Mouse (Mus musculus): ENCODE measurements around the gene Poglut1. TPM values are rescaled to one million over a fixed set of nuclear protein-coding genes. Genes with fewer than 3 reads are reported as not detected.

The Poglut1 gene
- total RNA-seq, 1 experiment from 2014 or later: 16.6 TPM

DNA sequence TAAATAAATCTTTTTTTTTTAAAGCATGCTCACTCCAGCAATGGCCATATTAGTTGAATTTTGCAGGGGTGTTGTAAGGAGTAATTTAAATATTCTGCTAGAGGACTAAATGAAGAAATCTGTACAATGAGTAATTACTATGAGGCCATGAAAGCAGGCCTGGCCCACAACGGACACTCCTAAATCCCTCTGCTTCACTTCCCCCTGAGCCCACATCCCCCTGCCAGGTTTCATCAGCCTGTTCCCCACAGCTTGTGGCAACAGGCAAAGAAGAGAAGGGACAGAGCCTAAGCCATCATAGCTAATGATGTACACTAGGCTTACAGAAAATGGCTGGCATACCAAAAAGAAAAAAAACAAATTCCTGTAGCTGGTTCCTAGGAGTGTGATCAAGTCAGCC, 2.1 kb downstream of the Poglut1 start:
- no peak for ATAC-seq (ENCODE audit: extremely low read depth, insufficient number of reproducible peaks, low FRiP score, poor library complexity, severe bottlenecking)

DNA sequence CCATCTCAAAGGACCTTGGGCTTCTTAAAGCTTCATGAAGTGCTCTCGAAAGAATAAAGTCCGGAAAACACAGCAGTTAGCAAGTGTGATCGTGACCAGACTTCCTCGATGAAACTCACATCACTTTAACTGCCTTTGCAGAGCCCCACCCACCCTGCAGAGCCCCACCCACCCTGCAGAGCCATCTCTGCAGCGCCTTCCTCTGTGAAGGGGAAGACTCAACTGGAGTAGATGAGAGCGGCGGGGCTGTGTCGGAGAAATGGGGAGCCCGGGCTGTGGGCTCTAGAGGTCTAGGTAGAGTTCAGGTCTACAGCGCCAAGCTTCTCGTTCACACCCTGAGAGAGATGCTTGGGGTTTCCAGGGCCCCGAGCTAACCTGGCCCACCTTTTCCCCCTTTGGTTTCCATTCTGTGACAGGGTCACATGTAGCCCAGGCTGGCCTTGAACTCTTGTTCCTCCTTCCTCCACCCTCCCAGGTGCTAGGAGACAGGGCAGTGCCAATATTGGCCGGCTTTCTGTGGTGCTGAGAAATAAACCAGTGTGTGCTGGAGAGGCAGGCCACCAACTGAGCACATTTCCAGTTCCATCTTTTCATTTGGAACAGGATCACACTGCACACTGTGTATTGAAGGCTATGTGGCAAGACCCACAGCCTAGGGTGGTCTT, 11.2 kb downstream of the Poglut1 start:
- ATAC-seq (ENCODE audit: extremely low read depth, insufficient number of reproducible peaks, low FRiP score, poor library complexity, severe bottlenecking): no peak

- peak; percentile 94 for ATAC-seq (ENCODE audit: extremely low read depth, insufficient number of reproducible peaks, low FRiP score, poor library complexity, severe bottlenecking)
Measured at GRCm38 (mm10) chr16:38536544-38537146, 13.4 kb downstream of the Poglut1 start.

DNA sequence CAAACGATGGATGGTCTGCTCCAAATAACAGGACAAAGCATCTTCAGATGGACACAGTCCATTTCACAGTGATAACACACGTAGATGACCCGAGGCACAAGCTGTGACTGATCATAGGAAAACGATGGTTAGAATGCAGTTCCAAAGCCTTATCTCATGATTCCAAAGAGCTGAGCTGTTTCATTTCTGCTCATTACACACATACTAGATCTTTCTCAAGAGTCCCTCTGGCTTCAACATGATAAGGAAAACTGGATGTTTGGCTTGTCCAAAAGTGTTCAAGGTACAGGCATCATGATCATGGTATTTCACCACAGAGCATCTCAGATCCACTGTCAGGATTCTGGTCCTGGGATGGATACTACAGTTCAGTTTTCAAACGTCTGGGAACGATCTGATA, 23.8 kb downstream of the Poglut1 start:
- no peak for ATAC-seq (ENCODE audit: extremely low read depth, insufficient number of reproducible peaks, low FRiP score, poor library complexity, severe bottlenecking)

DNA sequence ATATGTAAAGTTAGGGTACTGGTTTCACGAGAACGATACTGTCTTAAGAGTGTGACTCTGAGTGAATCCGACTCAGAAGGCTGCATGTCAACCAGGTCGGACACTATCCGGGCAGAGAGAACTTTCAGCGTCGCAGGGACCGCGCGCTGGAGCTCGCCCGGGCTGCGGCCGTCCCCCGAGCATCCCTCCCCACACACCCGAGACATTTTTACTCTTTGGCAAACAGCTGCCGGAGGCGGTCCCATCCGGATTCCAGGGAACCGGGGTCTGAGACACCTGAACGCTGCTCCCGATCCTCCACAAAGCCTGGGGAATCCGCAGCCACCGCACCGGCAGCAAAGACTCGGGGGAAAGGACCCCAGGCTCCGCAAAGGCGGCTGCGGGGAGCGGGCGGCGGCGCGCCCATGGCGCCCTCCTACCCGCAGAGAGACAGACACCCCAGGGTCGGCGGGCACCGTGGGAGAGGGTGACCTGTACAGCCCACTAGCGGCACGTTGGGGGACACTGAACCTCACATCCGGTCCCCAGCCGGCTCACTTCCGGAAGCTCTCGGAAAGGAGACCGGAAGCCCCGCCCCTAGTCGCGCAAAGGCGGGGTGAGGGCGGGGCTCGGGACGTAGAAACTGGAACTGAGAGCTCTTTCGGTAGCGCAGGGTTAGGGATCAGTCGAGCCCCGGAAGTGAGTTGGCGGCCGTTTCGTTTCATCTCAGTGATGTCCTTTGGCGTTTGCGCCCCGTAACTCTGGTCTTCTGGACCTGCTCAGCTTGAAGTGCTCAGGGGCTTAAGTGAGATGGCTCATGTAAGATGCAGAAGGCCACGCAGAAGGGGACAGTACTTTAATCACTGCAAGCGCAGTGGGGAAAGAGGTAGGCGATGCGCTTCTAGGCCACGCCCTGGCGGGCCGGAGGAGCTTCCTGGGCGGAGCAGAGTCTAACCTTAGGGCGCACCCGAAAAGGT, 27.7 kb downstream of the Poglut1 start, which contains the start of gene Timmdc1:
Gene Timmdc1 (minus strand): TSS at position 535 of the 956 bp plus-strand sequence.
- ATAC-seq (ENCODE audit: extremely low read depth, insufficient number of reproducible peaks, low FRiP score, poor library complexity, severe bottlenecking): peak; percentile 97

- no peak for ATAC-seq (ENCODE audit: extremely low read depth, insufficient number of reproducible peaks, low FRiP score, poor library complexity, severe bottlenecking)
Measured at GRCm38 (mm10) chr16:38521211-38521987, 28.7 kb downstream of the Poglut1 start.

GRCm38 (mm10) chr16:38519140-38519539, 30.9 kb downstream of the Poglut1 start:
- ATAC-seq (ENCODE audit: extremely low read depth, insufficient number of reproducible peaks, low FRiP score, poor library complexity, severe bottlenecking): no peak

DNA sequence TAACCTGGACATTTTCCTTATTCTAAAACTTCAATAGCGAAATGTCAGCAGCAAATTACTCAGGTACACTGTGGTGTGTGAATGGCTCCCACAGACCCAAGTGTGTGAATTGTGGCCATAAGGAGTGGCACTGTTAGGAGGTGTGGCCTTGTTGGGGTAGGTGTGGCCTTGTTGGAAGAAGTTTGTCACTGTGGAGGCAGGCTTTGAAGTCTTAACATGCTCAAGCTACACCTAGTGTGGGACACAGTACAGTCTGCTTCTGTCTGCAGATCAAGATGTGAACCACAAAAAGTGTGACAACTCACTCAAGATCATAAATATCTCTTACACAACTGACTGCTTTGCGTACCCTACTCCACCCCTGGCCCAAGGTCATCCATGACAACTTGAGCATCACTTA, 39.2 kb downstream of the Poglut1 start:
- no peak for ATAC-seq (ENCODE audit: extremely low read depth, insufficient number of reproducible peaks, low FRiP score, poor library complexity, severe bottlenecking)

DNA sequence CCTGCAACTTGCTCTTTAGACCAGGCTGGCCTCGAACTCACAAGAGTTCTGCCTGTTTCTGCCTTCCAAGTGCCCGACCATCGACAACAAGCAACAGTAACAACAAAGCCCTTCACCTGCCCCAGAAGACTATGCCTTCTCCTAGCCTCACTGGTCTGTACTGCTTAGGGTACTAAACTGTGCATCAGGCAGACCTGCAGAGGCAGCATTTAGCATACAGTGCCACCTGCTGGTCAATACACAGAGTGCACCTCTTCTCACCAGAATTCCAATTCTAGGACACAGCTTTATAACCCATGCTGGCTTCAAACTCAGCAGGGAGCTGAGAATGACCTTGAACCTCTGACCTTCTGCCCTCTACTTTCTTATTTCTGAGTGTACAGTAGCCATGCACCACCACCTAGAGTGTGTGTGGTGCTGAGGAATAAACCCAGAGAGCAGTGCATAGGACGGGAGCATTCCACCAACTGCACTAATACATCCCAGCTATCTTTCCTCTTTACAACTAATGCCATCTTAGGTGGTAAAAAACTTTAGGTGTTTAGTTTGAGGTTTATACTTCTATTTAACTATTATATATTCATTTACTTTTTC, 43.9 kb downstream of the Poglut1 start:
- ATAC-seq (ENCODE audit: extremely low read depth, insufficient number of reproducible peaks, low FRiP score, poor library complexity, severe bottlenecking): peak; percentile 87

DNA sequence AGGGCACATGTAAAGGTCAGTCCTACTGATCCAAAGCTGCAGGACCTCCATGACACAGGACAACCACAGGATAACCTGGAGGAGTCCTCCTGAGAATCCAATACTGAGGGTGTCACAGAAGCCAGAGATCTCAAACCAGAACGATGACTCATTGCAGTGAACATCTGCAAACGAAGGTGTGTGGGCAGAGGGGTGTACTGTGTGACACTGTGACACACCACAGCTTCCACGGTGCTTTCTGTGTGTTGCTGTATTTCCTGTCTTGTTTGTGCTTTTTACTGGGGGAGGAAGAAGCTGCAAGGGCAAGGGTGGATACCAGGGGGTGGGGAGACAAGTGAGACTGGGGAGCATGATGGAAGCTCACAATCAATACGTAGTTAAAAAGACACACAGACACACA, 46.5 kb downstream of the Poglut1 start:
- ATAC-seq (ENCODE audit: extremely low read depth, insufficient number of reproducible peaks, low FRiP score, poor library complexity, severe bottlenecking): no peak

DNA sequence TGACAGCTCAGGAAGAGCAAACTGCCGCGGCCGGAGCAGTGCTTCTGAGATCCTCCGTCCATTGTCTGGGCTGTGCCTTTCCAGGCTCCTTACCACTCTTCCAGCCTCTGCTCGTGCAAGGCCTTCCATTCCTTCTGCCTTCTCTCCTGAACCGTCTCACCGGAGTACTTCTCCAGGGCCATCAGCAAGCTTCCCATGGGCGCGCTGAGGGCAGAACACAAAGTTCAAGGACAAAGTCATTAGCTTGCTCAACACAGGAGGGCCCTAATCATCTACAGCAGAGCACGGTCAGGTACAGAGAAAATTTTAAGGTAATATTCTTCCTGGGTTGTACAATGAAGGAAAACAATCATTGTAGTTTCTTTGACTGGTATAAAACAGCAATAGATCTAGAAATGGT, 47.6 kb downstream of the Poglut1 start:
- no peak for ATAC-seq (ENCODE audit: extremely low read depth, insufficient number of reproducible peaks, low FRiP score, poor library complexity, severe bottlenecking)

GRCm38 (mm10) chr16:38496604-38497140, 53.4 kb downstream of the Poglut1 start:
- ATAC-seq (ENCODE audit: extremely low read depth, insufficient number of reproducible peaks, low FRiP score, poor library complexity, severe bottlenecking): no peak

- ATAC-seq (ENCODE audit: extremely low read depth, insufficient number of reproducible peaks, low FRiP score, poor library complexity, severe bottlenecking): no peak
Measured at GRCm38 (mm10) chr16:38493890-38494289, 56.2 kb downstream of the Poglut1 start.

GRCm38 (mm10) chr16:38492551-38492950, 57.5 kb downstream of the Poglut1 start:
- ATAC-seq (ENCODE audit: extremely low read depth, insufficient number of reproducible peaks, low FRiP score, poor library complexity, severe bottlenecking): no peak

DNA sequence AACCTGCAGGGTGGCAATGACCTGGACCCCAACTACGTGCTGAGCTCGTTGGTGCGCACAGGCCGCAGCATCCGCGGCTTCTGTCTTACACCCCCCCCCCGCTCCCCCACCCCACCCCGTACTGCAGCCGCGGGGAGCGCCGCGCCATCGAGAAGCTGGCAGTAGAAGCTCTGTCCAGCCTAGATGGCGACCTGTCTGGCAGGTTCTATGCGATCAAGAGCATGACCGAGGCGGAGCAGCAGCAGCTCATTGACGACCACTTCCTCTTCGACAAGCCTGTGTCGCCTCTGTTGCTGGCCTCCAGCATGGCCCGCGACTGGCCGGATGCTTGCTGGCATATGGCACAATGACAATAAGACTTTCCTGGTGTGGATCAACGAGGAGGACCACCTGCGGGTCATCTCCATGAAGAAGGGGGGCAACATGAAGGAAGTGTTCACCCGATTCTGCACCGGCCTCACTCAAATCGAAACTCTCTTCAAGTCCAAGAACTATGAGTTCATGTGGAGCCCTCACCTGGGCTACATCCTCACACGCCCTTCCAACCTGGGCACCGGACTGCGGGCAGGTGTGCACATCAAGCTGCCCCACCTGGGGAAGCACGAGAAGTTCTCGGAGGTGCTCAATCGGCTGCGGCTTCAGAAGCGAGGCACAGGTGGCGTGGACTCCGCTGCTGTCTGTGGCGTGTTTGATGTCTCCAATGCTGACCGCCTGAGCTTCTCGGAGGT, 66.3 kb downstream of the Poglut1 start:
- peak; percentile 47; the same call in 1 of the 2 replicates for ATAC-seq (ENCODE audit: extremely low read depth, insufficient number of reproducible peaks, low FRiP score, poor library complexity, severe bottlenecking)

DNA sequence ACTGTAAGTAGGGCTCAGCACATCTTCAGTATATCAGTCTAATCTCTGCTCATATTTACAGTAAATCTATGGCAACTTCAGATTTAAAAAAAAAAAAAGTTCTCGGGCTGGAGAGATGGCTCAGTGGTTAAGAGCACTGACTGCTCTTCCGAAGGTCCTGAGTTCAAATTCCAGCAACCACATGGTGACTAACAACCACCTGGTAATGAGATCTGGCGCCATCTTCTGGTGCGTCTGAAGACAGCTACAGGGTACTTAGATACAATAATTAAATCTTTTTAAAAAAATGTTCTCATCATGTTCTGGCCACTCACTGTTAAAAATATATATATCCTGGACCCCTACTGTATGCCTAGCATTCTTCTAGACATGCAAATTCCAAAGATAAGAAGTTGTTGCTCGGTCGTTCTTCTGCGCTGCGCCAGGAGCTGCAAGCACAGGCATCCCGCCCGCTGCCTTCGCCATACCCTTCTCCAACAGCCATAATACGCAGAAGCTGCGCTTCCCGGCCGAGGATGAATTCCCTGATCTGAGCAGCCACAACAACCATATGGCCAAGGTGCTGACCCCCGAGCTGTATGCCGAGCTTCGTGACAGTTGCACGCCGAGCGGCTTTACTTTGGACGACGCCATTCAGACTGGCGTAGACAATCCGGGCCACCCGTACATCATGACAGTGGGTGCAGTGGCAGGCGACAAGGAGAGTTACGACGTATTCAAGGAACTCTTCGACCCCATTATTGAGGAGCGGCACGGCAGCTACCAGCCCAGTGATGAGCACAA, 67.1 kb downstream of the Poglut1 start:
- ATAC-seq (ENCODE audit: extremely low read depth, insufficient number of reproducible peaks, low FRiP score, poor library complexity, severe bottlenecking): 0 out of 2 replicates have a peak, but pooled peaks have one; percentile 10

DNA sequence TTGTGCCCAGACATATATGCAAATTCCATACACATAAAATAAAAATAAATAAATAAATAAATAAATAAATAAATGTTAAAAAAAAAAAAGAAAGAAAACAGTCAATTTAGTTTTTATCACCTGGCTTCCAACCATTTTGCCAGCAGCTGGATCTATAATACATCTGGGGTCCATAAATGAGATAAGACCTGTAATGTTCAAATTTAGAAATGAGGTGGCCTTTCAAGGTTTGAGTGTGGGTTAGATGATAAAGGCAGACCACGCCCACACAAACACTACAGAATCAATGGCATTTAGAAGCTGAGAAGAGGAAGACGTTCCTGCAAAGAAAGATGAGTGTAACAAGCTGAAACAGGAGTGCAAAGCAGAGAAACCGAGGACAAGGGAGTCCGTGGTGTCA, 68.7 kb downstream of the Poglut1 start:
- no peak for ATAC-seq (ENCODE audit: extremely low read depth, insufficient number of reproducible peaks, low FRiP score, poor library complexity, severe bottlenecking)

Measured in neutrophil, adult 5-6 weeks (primary cell).